Mouse (Mus musculus): ENCODE results near the gene Col28a1. TPM values are rescaled to one million over a fixed set of nuclear protein-coding genes. Genes with fewer than 3 reads are reported as not detected.
"Not testable (repeated sequence)": the region's sequence is repeated elsewhere in the genome, so short reads cannot be mapped to it uniquely, and the experiment has no call there.

The Col28a1 gene
- polyA plus RNA-seq, 1 experiment from 2014 or later = 1.4 TPM

DNA sequence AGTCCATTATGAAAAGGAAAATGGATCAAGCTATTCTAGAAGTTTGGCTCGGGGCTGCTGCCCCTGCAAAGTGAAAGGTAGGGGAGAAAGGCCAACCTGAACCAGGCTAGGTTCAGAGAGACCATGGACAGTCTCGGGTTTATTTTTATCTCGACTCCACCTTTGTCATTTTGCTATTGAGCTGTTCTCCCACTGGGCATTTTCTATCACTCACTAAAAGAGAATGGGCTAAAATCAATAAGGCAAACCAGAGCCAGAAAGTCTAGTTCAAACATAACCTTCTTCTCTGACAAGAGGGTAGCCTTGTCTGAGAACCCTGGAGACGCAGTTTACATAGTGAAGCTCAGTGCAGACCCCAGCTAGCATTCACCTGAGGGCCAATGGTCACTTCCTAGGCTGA is 163.7 kb downstream of the Col28a1 start:
- H3K36me3 ChIP-seq (ENCODE audit: control insufficient read depth, insufficient read depth, low read length) = no peaks in the 10 kb centered on the region
- 49% methylated on average over 4 of the region's 4 CpGs for WGBS
- H3K4me2 ChIP-seq (replicated peaks; ENCODE audit: low read depth) = no peak overlapping the region
- no peak for DNase-seq (ENCODE audit: low spot score)
- no peak for TF ChIP-seq CTCF (IDR thresholded peaks at IDR 0.05; ENCODE audit: low read depth)
- TF ChIP-seq EP300 (optimal IDR thresholded peaks at IDR 0.05) = no peak
- H3K27me3 ChIP-seq (ENCODE audit: control insufficient read depth, insufficient read depth, low read length) = no peaks in the 10 kb centered on the region
- no peaks in the 10 kb centered on the region; the same call in 1 of the 2 replicates for H3K4me1 ChIP-seq (replicated peaks; ENCODE audit: control insufficient read depth, insufficient read depth)
- H3K4me3 ChIP-seq (ENCODE audit: low read depth, low read length) = no peak overlapping the region
- no peak overlapping the region for H3K9ac ChIP-seq (ENCODE audit: low read length)
- no peak for ATAC-seq (ENCODE audit: low FRiP score, low TSS enrichment)
- no peaks in the 10 kb centered on the region for H3K9me3 ChIP-seq (ENCODE audit: control insufficient read depth, low read length)
- H3K27ac ChIP-seq (replicated peaks) = no peak overlapping the region

DNA sequence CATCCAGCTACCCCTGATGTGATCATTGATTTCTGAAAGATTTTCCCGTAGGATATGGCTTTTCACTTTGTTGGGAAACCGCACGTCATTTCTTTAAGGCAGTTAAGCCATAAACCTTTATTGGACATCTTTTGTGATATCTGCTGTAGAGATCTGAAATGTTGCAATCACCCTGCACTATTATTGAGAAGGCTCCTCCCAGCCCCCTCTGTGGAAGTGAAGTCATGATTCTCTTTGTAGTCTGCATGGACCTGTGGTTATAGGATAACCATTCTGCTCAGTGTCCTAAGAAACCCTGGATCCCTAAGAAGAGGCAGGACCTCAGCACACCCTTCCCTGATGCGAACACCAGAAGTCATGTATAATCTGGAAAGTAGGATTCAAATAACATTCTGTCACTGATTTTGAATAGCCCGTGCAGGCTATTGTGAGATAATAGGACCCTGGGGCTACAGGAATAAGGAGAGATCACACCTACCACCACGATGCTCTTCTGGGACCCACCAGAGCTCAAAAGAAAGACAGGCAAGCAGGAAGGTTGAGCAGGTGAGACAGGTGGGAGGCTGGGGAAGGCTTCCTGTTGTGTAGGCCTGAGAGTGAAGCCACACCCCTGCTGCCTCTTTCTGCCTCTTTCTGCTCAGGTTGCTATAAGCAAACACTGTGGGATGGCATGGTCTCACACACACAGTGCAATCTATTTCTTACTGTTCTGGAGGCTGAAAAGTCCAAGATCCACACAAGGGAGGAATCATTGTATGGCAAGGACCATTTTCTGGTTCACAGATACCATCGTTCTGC is 166.9 kb downstream of the Col28a1 start:
- no peak overlapping the region for H3K27ac ChIP-seq (replicated peaks)
- 82% methylated on average over 7 of the region's 7 CpGs for WGBS
- DNase-seq (ENCODE audit: low spot score) (no peak), ATAC-seq (ENCODE audit: low FRiP score, low TSS enrichment) (no peak)
- H3K36me3 ChIP-seq (ENCODE audit: control insufficient read depth, insufficient read depth, low read length) = no peaks in the 10 kb centered on the region
- no peaks in the 10 kb centered on the region for H3K9me3 ChIP-seq (ENCODE audit: control insufficient read depth, low read length)
- no peak overlapping the region for H3K9ac ChIP-seq (ENCODE audit: low read length)
- no peak overlapping the region for H3K4me2 ChIP-seq (replicated peaks; ENCODE audit: low read depth)
- no peaks in the 10 kb centered on the region for H3K27me3 ChIP-seq (ENCODE audit: control insufficient read depth, insufficient read depth, low read length)
- no peak overlapping the region for H3K4me3 ChIP-seq (ENCODE audit: low read depth, low read length)
- H3K4me1 ChIP-seq (replicated peaks; ENCODE audit: control insufficient read depth, insufficient read depth) = no peaks in the 10 kb centered on the region; the same call in 1 of the 2 replicates
- TF ChIP-seq CTCF (IDR thresholded peaks at IDR 0.05; ENCODE audit: low read depth) (no peak), EP300 (optimal IDR thresholded peaks at IDR 0.05) (no peak)

DNA sequence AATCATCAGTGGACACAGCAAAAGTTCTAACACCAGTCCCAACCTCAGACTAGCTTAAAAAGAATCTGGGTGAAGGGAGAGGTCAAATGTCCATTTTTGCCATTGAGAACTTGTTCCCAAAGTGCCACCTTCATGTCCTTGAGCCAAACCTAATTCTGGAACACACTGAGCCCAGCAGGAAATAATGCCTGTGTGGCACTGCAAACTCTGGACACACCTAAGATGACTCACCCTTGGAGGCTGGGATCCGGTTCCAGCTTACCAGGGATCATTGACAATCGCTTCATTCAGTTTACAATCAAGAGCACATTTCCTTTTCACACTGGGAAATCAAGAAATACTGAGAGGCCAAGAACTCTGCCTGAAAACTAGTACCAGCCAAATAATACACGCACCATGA is 168.9 kb downstream of the Col28a1 start:
- H3K4me2 ChIP-seq (replicated peaks; ENCODE audit: low read depth) = no peak overlapping the region
- peak overlapping the region; percentile 72 for H3K27ac ChIP-seq (replicated peaks)
- no peaks in the 10 kb centered on the region for H3K36me3 ChIP-seq (ENCODE audit: control insufficient read depth, insufficient read depth, low read length)
- ATAC-seq (ENCODE audit: low FRiP score, low TSS enrichment) (peak; percentile 97), DNase-seq (ENCODE audit: low spot score) (peak; percentile 76)
- H3K9ac ChIP-seq (ENCODE audit: low read length) = no peak overlapping the region
- H3K27me3 ChIP-seq (ENCODE audit: control insufficient read depth, insufficient read depth, low read length) = no peaks in the 10 kb centered on the region
- no peak overlapping the region for H3K4me3 ChIP-seq (ENCODE audit: low read depth, low read length)
- H3K9me3 ChIP-seq (ENCODE audit: control insufficient read depth, low read length) = no peaks in the 10 kb centered on the region
- WGBS = 50% methylated on average over 3 of the region's 3 CpGs
- TF ChIP-seq CTCF (IDR thresholded peaks at IDR 0.05; ENCODE audit: low read depth) (no peak), EP300 (optimal IDR thresholded peaks at IDR 0.05) (no peak)
- H3K4me1 ChIP-seq (replicated peaks; ENCODE audit: control insufficient read depth, insufficient read depth) = no peaks in the 10 kb centered on the region

DNA sequence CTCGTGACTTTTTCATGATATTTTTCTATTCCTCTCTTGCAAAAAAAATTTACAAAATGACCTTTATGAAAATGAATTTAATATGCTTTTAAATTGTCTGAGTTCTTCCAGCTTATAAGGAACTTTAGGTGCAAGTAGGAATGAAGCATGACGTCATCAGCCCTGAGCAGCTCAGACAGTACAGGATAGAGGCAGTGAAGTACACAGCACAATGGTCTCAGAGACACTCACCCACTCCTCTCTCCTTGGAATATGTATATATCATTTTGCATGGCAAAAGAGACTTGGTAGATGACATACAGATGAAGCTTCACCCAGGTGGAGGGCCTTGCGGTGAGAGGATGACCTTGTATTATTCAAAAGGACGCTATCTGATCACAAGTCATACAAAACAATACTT is 197.7 kb downstream of the Col28a1 start:
- WGBS = 91% methylated on average over 4 of the region's 4 CpGs
- H3K9ac ChIP-seq (ENCODE audit: low read length) = no peak overlapping the region
- H3K27me3 ChIP-seq (ENCODE audit: control insufficient read depth, insufficient read depth, low read length) = no peaks in the 10 kb centered on the region
- H3K4me2 ChIP-seq (replicated peaks; ENCODE audit: low read depth) = no peak overlapping the region
- H3K4me3 ChIP-seq (ENCODE audit: low read depth, low read length) = no peak overlapping the region
- no peaks in the 10 kb centered on the region for H3K9me3 ChIP-seq (ENCODE audit: control insufficient read depth, low read length)
- ATAC-seq (ENCODE audit: low FRiP score, low TSS enrichment) = no peak
- no peaks in the 10 kb centered on the region for H3K4me1 ChIP-seq (replicated peaks; ENCODE audit: control insufficient read depth, insufficient read depth)
- H3K36me3 ChIP-seq (ENCODE audit: control insufficient read depth, insufficient read depth, low read length) = no peaks in the 10 kb centered on the region
- DNase-seq (ENCODE audit: low spot score) = no peak
- H3K27ac ChIP-seq (replicated peaks) = no peak overlapping the region
- TF ChIP-seq CTCF (IDR thresholded peaks at IDR 0.05; ENCODE audit: low read depth) = no peak
- TF ChIP-seq EP300 (optimal IDR thresholded peaks at IDR 0.05) = no peak

DNA sequence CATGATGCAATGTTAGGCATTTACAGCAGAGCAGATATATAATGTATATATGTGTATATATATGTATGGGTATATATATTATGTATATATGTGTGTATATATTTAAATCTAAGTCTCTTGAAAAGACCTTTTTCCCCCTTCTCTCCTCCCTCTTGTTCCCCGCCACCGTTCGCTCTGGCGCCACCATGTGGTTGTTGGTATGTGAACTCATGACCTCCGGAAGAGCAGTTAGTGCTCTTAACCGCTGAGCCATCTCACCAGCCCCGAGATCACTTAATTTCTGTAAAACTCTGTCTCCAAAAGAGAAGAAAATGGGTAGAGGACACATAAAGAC is 208.8 kb downstream of the Col28a1 start:
- peak; percentile 73 for DNase-seq (ENCODE audit: low spot score)
- H3K9me3 ChIP-seq (ENCODE audit: control insufficient read depth, low read length) = no peaks in the 10 kb centered on the region
- TF ChIP-seq EP300 (optimal IDR thresholded peaks at IDR 0.05) (no peak), CTCF (IDR thresholded peaks at IDR 0.05; ENCODE audit: low read depth) (peak; percentile 75)
- H3K27me3 ChIP-seq (ENCODE audit: control insufficient read depth, insufficient read depth, low read length) = no peaks in the 10 kb centered on the region
- no peaks in the 10 kb centered on the region for H3K4me1 ChIP-seq (replicated peaks; ENCODE audit: control insufficient read depth, insufficient read depth)
- no peaks in the 10 kb centered on the region for H3K36me3 ChIP-seq (ENCODE audit: control insufficient read depth, insufficient read depth, low read length)
- H3K4me2 ChIP-seq (replicated peaks; ENCODE audit: low read depth) = peak overlapping the region; percentile 29; the same call in 1 of the 2 replicates
- peak; percentile 35; the same call in 1 of the 2 replicates for ATAC-seq (ENCODE audit: low FRiP score, low TSS enrichment)
- no peak overlapping the region for H3K27ac ChIP-seq (replicated peaks)
- 38% methylated on average over 7 of the region's 7 CpGs for WGBS
- no peak overlapping the region for H3K9ac ChIP-seq (ENCODE audit: low read length)
- peak overlapping the region; percentile 24; the same call in 1 of the 2 replicates for H3K4me3 ChIP-seq (ENCODE audit: low read depth, low read length)

DNA sequence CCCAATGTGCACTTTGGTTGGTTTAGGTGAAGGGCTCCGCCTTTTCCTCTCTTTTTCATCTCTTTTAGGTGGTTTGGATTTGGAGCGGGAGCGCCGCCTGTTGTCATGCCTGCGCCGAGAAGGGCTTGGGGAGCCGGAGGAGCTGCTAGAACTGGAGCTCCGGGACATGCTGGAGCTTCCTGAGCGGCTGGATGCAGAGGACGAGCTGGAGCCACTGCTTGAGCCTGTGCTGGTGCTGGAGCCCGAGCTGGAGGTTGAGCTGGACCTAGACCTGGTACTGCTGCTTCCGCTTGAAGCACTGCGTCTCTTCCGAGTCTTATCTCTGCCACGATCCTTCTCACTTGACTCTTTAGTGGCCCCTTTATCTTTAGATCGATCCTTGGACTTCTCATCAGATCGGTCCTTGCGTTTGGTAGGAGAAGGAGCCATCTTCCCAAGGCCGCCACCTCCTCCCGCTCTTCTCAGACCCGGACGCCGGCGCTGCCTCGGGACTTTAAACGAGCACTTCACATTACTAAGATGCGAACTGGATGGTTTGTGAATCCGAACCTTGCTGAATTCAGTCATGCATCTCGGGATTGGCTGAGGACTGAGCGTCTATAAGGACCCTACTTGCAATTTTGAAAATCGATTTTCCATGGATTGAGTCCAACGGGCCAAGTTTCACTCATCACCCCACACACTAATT is 209.3 kb downstream of the Col28a1 start:
- peak overlapping the region; percentile 29; the same call in 1 of the 2 replicates for H3K4me2 ChIP-seq (replicated peaks; ENCODE audit: low read depth)
- peak; percentile 36; the same call in 1 of the 2 replicates for TF ChIP-seq CTCF (IDR thresholded peaks at IDR 0.05; ENCODE audit: low read depth)
- WGBS = 60% methylated on average over 30 of the region's 32 CpGs
- H3K27me3 ChIP-seq (ENCODE audit: control insufficient read depth, insufficient read depth, low read length); H3K9ac ChIP-seq (ENCODE audit: low read length); H3K4me1 ChIP-seq (replicated peaks; ENCODE audit: control insufficient read depth, insufficient read depth); DNase-seq (ENCODE audit: low spot score); H3K9me3 ChIP-seq (ENCODE audit: control insufficient read depth, low read length); H3K36me3 ChIP-seq (ENCODE audit: control insufficient read depth, insufficient read depth, low read length); H3K27ac ChIP-seq (replicated peaks): not testable (repeated sequence)
- H3K4me3 ChIP-seq (ENCODE audit: low read depth, low read length) = peak overlapping the region; percentile 24; the same call in 1 of the 2 replicates
- peak; percentile 42; the same call in 1 of the 2 replicates for ATAC-seq (ENCODE audit: low FRiP score, low TSS enrichment)
